Mouse (Mus musculus) E14TG2a.4 (cell line): ENCODE data around the gene Nalcn.

Experiments
- CTCF ChIP-seq: conservative IDR thresholded peaks from 2 replicates; pipeline ENCODE4 v1.5.1; 2014; ENCODE audit warnings: low read length
- NANOG ChIP-seq: IDR thresholded peaks from 2 replicates; pipeline ENCODE4 v1.6.1; 2014; ENCODE audit warnings: borderline replicate concordance, low read length, mixed read lengths

- TF ChIP-seq CTCF (no peak), NANOG (no peak)
These were observed 44.5 kb downstream of the Nalcn start for GRCm38 (mm10) chr14:123582433-123582832.
